Mouse (Mus musculus) lung, postnatal 0 days (tissue): ENCODE results near the gene Il1rap.

Source experiments
- CTCF ChIP-seq: IDR thresholded peaks from 2 replicates; pipeline ENCODE4 v1.5.1; 2016; ENCODE audit warnings: antibody characterized with exemption, mild to moderate bottlenecking
- EP300 ChIP-seq: IDR thresholded peaks from 2 replicates; pipeline ENCODE4 v1.6.1; 2016; ENCODE audit warnings: antibody characterized with exemption, mild to moderate bottlenecking, control low read depth

DNA sequence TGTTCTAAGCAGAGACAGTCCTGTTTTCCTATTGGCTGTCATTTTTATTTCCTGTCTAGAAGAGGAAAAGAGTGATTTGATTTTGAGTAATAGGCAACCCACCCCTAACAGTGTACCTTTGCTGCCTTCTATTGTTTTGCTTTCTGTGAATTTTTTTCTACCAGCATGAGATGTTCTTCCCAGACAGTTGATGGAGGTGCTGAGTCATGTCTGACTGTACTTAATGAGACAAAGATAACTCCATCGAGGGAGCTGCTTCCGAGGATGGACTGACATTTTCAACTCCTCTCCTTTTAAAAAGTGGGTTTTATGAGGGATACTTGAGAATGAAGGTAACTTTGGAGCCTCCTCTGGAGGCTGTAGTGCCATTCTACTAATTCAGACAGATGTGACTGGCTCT is 64.6 kb downstream of the Il1rap start:
- TF ChIP-seq CTCF (no peak), EP300 (no peak)
